Mouse (Mus musculus) gonadal fat pad, adult 2 months (tissue): ENCODE data around the gene Acvr1c. TPM values are rescaled to one million over a fixed set of nuclear protein-coding genes. Genes with fewer than 3 reads are reported as not detected.

Source experiments
- DNase-seq: peaks from one replicate; pipeline ENCODE4 v3.0.0-alpha.2; 2012; ENCODE audit warnings: low read depth
- polyA plus RNA-seq: library from polyadenylated mRNA; depleted of rRNA; stranded (reverse); fragments of >200 nt; gene quantifications from 2 replicates; pipeline ENCODE4 v1.2.3, GENCODE M21; 2012; rRNA removed

Gene Acvr1c
- polyA plus RNA-seq, 1 experiment: 10.1 TPM

- no peak for DNase-seq
Observed at GRCm38 (mm10) chr2:58282259-58282910, 75.3 kb downstream of the Acvr1c start.

GRCm38 (mm10) chr2:58281046-58281445 is 76.6 kb downstream of the Acvr1c start:
- DNase-seq: no peak

- no peak for DNase-seq
Observed at GRCm38 (mm10) chr2:58279163-58279562, 78.5 kb downstream of the Acvr1c start.

- no peak for DNase-seq
Observed at GRCm38 (mm10) chr2:58276454-58276853, 81.2 kb downstream of the Acvr1c start.

GRCm38 (mm10) chr2:58240639-58241038 is 117.1 kb downstream of the Acvr1c start:
- no peak for DNase-seq

- DNase-seq: no peak
Observed at GRCm38 (mm10) chr2:58237487-58237886, 120.2 kb downstream of the Acvr1c start.

Other genes starting within 250 kb of the Acvr1c start
- gene Cytip, start 162.4 kb downstream of the Acvr1c start, polyA plus RNA-seq: 4.8 and 6.6 TPM in 2 replicates
- gene Gm17409, start 112.2 kb upstream of the Acvr1c start, polyA plus RNA-seq: not detected in 2 replicates
- gene Acvr1, start 209.3 kb upstream of the Acvr1c start, polyA plus RNA-seq: 7.8 and 12.4 TPM in 2 replicates
- 4.9 and 6.6 TPM in 2 replicates for gene Upp2, start 209.4 kb upstream of the Acvr1c start, polyA plus RNA-seq